Mouse (Mus musculus): Measurements from ENCODE around the gene Haus5. TPM values are rescaled to one million over a fixed set of nuclear protein-coding genes. Genes with fewer than 3 reads are reported as not detected.

Haus5 gene
- polyA plus RNA-seq (2012; ENCODE audit: insufficient read depth, insufficient read length, missing spikeins) = 2.3 and 2.9 TPM in 2 replicates

DNA sequence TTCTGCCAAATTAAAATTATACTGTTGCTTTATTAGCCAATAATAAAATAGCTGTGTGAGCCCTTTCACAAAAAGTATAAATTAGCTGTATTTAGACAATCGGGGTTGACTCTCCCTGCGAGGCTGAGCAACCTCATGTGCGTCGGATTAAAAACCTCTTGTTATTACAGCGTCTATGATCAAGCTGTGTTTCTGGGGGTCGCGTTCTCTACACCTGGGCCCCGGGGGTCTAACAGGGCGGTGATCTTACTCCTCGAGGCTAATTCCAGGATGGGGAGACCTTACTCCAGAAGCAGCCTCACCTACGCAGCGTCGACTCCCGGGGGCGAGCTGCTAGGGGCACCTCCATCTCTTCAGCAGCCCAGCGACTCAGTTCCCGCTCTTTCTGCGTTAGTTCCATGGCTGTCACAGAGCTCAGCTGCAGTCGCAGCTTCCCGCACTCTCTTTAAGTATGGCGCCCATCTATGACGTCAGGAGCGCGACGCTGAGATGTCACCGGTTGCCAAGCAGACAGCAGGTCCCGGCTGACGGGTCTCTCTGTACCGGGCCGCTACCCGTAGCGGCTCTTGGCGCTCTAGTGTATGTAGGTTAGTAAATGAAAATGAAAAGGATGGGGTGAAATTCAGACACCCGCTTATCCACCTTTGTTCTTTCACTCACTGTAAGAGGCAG, at the start of gene Haus5:
Haus5 (minus strand) TSS at position 466 of the 672 bp plus-strand sequence.
- peak within 1 kb of the TSS; percentile 25; the same call in 1 of the 2 replicates for H3K27ac ChIP-seq (replicated peaks; ENCODE audit: low read depth, low read length)
- H3K4me1 ChIP-seq (ENCODE audit: control insufficient read depth, insufficient read depth, insufficient read length, low read length) = no peaks in the 10 kb centered on the region
- peak within 1 kb of the TSS; percentile 79 for H3K4me3 ChIP-seq (ENCODE audit: insufficient read depth, low read depth, low read length)

DNA sequence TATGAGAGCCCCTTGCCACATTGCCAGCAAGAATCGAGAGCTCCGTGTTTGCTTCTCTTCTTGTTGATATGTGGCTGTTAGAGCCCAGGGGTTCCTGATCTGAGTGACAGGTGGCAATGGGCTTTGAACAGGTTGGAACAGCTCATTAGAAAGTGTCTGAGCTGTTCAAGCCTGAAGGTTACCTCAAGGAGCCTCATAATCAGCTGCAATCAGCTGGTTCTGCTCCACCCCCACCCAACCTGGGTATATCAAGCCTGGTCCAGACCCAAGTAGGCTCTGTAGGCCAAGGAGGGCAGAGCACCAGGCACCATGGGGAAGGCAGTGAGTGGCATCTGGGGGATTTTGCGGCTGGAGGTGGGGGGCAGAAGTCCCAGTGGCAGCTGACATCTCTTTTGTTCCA, 47.1 kb upstream of the Haus5 start, which contains the start of gene Atp4a:
Atp4a (plus strand) TSS at position 268 of the 400 bp plus-strand sequence.
- H3K4me3 ChIP-seq (ENCODE audit: insufficient read depth, low read depth, low read length) = no peak within 1 kb of the TSS
- no peaks in the 10 kb centered on the region for H3K4me1 ChIP-seq (ENCODE audit: control insufficient read depth, insufficient read depth, insufficient read length, low read length)
- H3K27ac ChIP-seq (replicated peaks; ENCODE audit: low read depth, low read length) = no peak within 1 kb of the TSS

GRCm38 (mm10) chr7:30707441-30707840, 42.6 kb upstream of the Haus5 start:
- Histone ChIP-seq H3K4me3 (ENCODE audit: insufficient read depth, low read depth, low read length) (no peak overlapping the region), H3K27ac (replicated peaks; ENCODE audit: low read depth, low read length) (no peak overlapping the region), H3K4me1 (ENCODE audit: control insufficient read depth, insufficient read depth, insufficient read length, low read length) (no peaks in the 10 kb centered on the region)

GRCm38 (mm10) chr7:30706214-30706882, 41.6 kb upstream of the Haus5 start:
- Histone ChIP-seq H3K4me3 (ENCODE audit: insufficient read depth, low read depth, low read length) (no peak overlapping the region), H3K4me1 (ENCODE audit: control insufficient read depth, insufficient read depth, insufficient read length, low read length) (no peaks in the 10 kb centered on the region), H3K27ac (replicated peaks; ENCODE audit: low read depth, low read length) (no peak overlapping the region)

DNA sequence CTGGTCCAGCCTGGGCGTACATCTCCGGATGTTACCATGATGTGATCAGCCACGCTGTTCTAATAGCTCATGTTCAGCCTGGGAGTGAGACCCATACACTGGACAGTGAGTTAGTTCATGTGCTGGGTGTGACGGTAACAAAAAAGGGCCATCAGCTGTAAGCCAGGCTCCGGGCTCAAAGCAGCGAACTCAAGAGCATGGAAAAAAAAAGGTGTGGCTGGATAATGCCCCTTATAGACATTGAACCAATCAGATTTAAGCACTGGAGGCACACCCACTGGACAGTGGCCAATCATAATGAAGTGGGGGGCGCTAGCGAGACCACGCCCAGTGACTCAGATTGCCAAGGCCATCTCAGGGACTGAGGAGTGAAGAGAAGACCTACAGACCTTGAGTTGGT, 33.8 kb upstream of the Haus5 start, which contains the start of gene 2200002J24Rik:
2200002J24Rik (plus strand) TSS at position 338 of the 400 bp plus-strand sequence.
- Histone ChIP-seq H3K4me1 (ENCODE audit: control insufficient read depth, insufficient read depth, insufficient read length, low read length) (no peaks in the 10 kb centered on the region), H3K4me3 (ENCODE audit: insufficient read depth, low read depth, low read length) (no peak within 1 kb of the TSS), H3K27ac (replicated peaks; ENCODE audit: low read depth, low read length) (no peak within 1 kb of the TSS)

DNA sequence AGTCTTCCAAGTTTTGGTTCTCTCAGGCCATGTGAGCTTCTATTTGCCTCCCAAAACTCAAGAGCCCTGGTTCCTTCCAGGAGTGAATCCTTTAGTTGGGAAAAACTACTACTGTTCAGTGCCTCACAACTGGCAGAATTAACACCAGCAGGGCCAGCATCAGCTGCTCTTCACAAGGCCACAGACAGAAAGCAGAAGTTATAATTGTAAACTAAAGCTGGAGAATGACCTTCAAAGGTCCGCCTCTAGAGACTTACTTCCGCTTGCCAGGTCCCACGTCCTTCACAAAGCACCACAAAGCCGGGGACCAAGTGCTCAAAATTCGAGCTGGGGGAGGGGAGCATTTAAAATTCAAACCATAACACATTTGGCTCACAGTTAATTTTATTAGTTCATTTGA, 33.3 kb upstream of the Haus5 start:
- Histone ChIP-seq H3K27ac (replicated peaks; ENCODE audit: low read depth, low read length) (no peak overlapping the region), H3K4me3 (ENCODE audit: insufficient read depth, low read depth, low read length) (no peak overlapping the region), H3K4me1 (ENCODE audit: control insufficient read depth, insufficient read depth, insufficient read length, low read length) (no peaks in the 10 kb centered on the region)

GRCm38 (mm10) chr7:30688325-30688724, 23.5 kb upstream of the Haus5 start:
- Histone ChIP-seq H3K4me1 (ENCODE audit: control insufficient read depth, insufficient read depth, insufficient read length, low read length) (no peaks in the 10 kb centered on the region), H3K27ac (replicated peaks; ENCODE audit: low read depth, low read length) (no peak overlapping the region), H3K4me3 (ENCODE audit: insufficient read depth, low read depth, low read length) (no peak overlapping the region)

DNA sequence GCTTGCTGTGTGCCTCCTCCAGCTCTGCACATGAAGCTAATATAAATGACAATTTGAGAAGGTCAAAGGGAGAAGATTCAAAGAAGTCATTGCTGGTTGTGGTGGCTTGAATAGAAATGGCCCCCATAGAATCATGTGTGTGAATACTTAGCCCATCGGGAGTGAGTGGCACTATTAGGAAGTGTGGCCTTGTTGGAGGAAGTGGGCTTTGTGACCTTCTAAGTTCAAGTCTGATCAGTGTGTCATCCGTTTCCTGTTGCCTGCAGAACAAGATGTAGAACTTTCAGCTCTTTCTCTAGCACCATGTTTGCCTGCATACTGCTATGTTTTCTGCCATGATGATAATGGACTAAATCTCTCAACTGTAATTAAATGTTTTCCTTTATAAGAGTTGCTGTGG, 18.6 kb upstream of the Haus5 start:
- Histone ChIP-seq H3K4me3 (ENCODE audit: insufficient read depth, low read depth, low read length) (no peak overlapping the region), H3K27ac (replicated peaks; ENCODE audit: low read depth, low read length) (no peak overlapping the region), H3K4me1 (ENCODE audit: control insufficient read depth, insufficient read depth, insufficient read length, low read length) (no peaks in the 10 kb centered on the region)

- Histone ChIP-seq H3K27ac (replicated peaks; ENCODE audit: low read depth, low read length) (no peak overlapping the region), H3K4me1 (ENCODE audit: control insufficient read depth, insufficient read depth, insufficient read length, low read length) (no peaks in the 10 kb centered on the region), H3K4me3 (ENCODE audit: insufficient read depth, low read depth, low read length) (no peak overlapping the region)
Observed at GRCm38 (mm10) chr7:30681897-30682296, 17.1 kb upstream of the Haus5 start.

DNA sequence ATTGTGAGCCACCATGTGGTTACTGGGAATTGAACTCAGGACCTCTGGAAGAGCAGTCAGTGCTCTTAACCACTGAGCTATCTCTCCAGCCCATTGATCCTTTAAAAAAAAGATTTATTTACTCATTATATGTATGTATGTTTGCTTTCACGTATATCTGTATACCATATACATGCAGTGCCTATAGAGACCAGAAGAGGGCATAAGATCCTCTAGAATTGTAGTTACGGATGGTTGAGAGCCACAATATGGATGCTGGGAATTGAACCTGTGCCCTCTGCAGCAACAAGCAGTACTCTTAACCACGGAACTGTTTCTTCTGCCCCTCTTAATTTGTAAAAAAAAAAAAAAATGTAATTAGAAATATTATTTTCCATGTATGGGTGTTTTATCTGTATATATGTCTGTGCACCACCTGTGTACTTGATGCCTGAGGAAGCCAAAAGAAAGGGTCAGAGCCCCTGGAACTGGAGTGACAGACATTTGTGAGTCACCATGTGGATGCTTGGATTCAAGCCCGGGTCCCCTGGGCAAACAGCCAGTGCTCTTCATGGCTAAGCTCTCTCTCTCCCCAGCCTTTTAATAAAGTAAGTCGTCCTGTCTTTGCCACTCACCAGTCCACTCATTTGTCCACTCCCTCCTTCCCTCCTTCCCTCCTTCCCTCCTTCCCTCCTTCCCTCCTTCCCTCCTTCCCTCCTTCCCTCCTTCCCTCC, 13.6 kb upstream of the Haus5 start:
- Histone ChIP-seq H3K4me3 (ENCODE audit: insufficient read depth, low read depth, low read length) (no peak overlapping the region), H3K27ac (replicated peaks; ENCODE audit: low read depth, low read length) (no peak overlapping the region), H3K4me1 (ENCODE audit: control insufficient read depth, insufficient read depth, insufficient read length, low read length) (no peaks in the 10 kb centered on the region)

GRCm38 (mm10) chr7:30671480-30671879, 6.7 kb upstream of the Haus5 start, which contains the start of gene Pmis2:
Pmis2 (minus strand) TSS chr7:30671605.
- Histone ChIP-seq H3K27ac (replicated peaks; ENCODE audit: low read depth, low read length) (no peak within 1 kb of the TSS), H3K4me1 (ENCODE audit: control insufficient read depth, insufficient read depth, insufficient read length, low read length) (no peaks in the 10 kb centered on the region), H3K4me3 (ENCODE audit: insufficient read depth, low read depth, low read length) (no peak within 1 kb of the TSS)

GRCm38 (mm10) chr7:30669229-30669628, 4.4 kb upstream of the Haus5 start:
- Histone ChIP-seq H3K4me3 (ENCODE audit: insufficient read depth, low read depth, low read length) (no peak overlapping the region), H3K27ac (replicated peaks; ENCODE audit: low read depth, low read length) (no peak overlapping the region), H3K4me1 (ENCODE audit: control insufficient read depth, insufficient read depth, insufficient read length, low read length) (no peaks in the 10 kb centered on the region)

DNA sequence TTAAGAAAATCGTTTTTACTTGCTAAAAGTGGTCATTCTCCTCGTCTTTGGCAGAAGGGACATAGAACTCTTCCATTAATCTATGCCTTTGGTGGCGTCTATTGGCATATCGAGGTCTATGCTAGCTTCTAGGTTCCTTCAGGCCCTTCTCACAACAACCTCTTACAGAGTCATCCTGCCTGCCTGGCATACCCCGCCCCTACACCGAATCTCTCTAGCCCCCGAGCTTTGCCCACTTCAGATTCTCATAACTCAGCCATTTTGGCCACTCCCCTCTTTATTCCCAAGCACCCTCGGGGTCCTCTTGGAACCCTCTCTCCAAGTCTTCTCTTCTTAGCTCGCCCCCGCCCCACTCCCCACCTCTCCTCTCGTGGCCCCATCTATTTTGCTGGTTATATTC, 527 bp upstream of the Haus5 start:
- Histone ChIP-seq H3K4me3 (ENCODE audit: insufficient read depth, low read depth, low read length) (peak overlapping the region; percentile 79), H3K27ac (replicated peaks; ENCODE audit: low read depth, low read length) (0 out of 2 replicates have a peak overlapping the region, but pooled peaks have one; percentile 25), H3K4me1 (ENCODE audit: control insufficient read depth, insufficient read depth, insufficient read length, low read length) (no peaks in the 10 kb centered on the region)

- Histone ChIP-seq H3K4me3 (ENCODE audit: insufficient read depth, low read depth, low read length) (peak within 1 kb of the TSS; percentile 80), H3K4me1 (ENCODE audit: control insufficient read depth, insufficient read depth, insufficient read length, low read length) (no peaks in the 10 kb centered on the region), H3K27ac (replicated peaks; ENCODE audit: low read depth, low read length) (no peak within 1 kb of the TSS)
Observed at GRCm38 (mm10) chr7:30649591-30650540, 14.9 kb downstream of the Haus5 start, which contains the start of gene Rbm42. Rbm42 (minus strand) TSS chr7:30650317.
